ENCODE assay signal across 10 mouse cellular contexts in genomic region chr5:24326842-24327417, GRCm38 (mm10). TPM values are rescaled to one million over a fixed set of nuclear protein-coding genes. Genes with fewer than 3 reads are reported as not detected.
DNase-seq lines count a peak whose midpoint lies in the region; ATAC-seq lines count a peak whose summit lies in the region.
"Had no signal": no experiment of that assay in that cellular context is flagged by ENCODE, and none has a peak within 500 bp of the region (broad histone marks: within the 10 kb centered on the region; RNA-seq: fewer than 3 reads in every experiment).

No protein-coding gene starts in this region.

- peak; percentile 58 to 71 for DNase-seq in kidney, postnatal 4 days
- DNase-seq in kidney, adult 9 months = no peak
- DNase-seq in adrenal gland, postnatal 14 days = peak; percentile 79
- peak; percentile 71 to 72 for DNase-seq in heart, adult 18-20 months
- no peak for DNase-seq in spleen, postnatal 36 days (ENCODE audit: low spot score in 2 of 2)
- DNase-seq in B cell, adult 2 months = no peak
- DNase-seq: thymus, postnatal 4 days had no signal

- WGBS in lung, embryonic 16.5 days = 44% methylated on average over 4 of the region's 4 CpGs

- no peaks in the 10 kb centered on the region for H3K9me3 ChIP-seq in lung, embryonic 16.5 days (ENCODE audit: control insufficient read depth, low read length)
- H3K9me3 ChIP-seq: limb, embryonic 10.5 days had no signal

- H3K4me2 ChIP-seq in lung, embryonic 16.5 days (ENCODE audit: low read depth, low read length) = no peak overlapping the region

- no peak overlapping the region for H3K4me3 ChIP-seq in lung, embryonic 16.5 days (ENCODE audit: low read length)
- H3K4me3 ChIP-seq: limb, embryonic 10.5 days had no signal

- peak; percentile 66; the same call in 1 of the 2 replicates for ATAC-seq in lung, embryonic 16.5 days (ENCODE audit: low read depth)
- ATAC-seq: forebrain, embryonic 16.5 days had no signal

- peaks cover 3% of the 10 kb centered on the region; the same call in 1 of the 2 replicates for H3K27me3 ChIP-seq in lung, embryonic 16.5 days (ENCODE audit: control insufficient read depth, insufficient read depth, low read depth, low read length)

- peak overlapping the region; percentile 30; the same call in 1 of the 2 replicates for H3K9ac ChIP-seq in lung, embryonic 16.5 days (ENCODE audit: low read length)

- peaks cover 3% of the 10 kb centered on the region; the same call in 1 of the 2 replicates for H3K36me3 ChIP-seq in lung, embryonic 16.5 days (ENCODE audit: control insufficient read depth, insufficient read depth, low read length)

- peak overlapping the region; percentile 68; the same call in 1 of the 2 replicates for H3K27ac ChIP-seq in lung, embryonic 16.5 days (ENCODE audit: low read length)
- H3K27ac ChIP-seq: limb, embryonic 10.5 days had no signal

- peaks cover 33% of the 10 kb centered on the region for H3K4me1 ChIP-seq in lung, embryonic 16.5 days (replicated peaks; ENCODE audit: control insufficient read depth, insufficient read depth, low read length)

RNA-seq across cellular contexts. Expression of gene Kcnh2, which starts 24.5 kb away (rescaled TPM):
- 10.7 and 11.1 TPM in 2 replicates for total RNA-seq in adrenal gland, postnatal 14 days (2021)
- total RNA-seq in heart, adult 18-20 months (2021) = 10 to 100 TPM; 52.6 to 61.1 TPM
- polyA plus RNA-seq in lung, embryonic 16.5 days (2015; fragmentation: Nextera tagmentation; extraction: Ambion mirVana) = 5.6 and 6.5 TPM in 2 replicates

RNA-seq across cellular contexts. Expression of gene Nos3, which starts 37.7 kb away (rescaled TPM):
- total RNA-seq in adrenal gland, postnatal 14 days (2021) = 16.8 and 18.3 TPM in 2 replicates
- total RNA-seq in heart, adult 18-20 months (2021) = 10 to 100 TPM; 21.8 to 22.6 TPM
- polyA plus RNA-seq in lung, embryonic 16.5 days (2015; fragmentation: Nextera tagmentation; extraction: Ambion mirVana) = 18.9 and 19.8 TPM in 2 replicates

Comparison
In these comparisons a context has a peak if more than half of its experiments do, and no peak if none do; other contexts are left out.
1. DNase-seq: peak in kidney, postnatal 4 days (2 of 2), adrenal gland, postnatal 14 days (single experiment) and heart, adult 18-20 months (2 of 2); none in kidney, adult 9 months (single experiment), spleen, postnatal 36 days (0 of 2) and B cell, adult 2 months (0 of 2).